Mouse (Mus musculus): ENCODE results near the gene Sypl2. TPM values are rescaled to one million over a fixed set of nuclear protein-coding genes. Genes with fewer than 3 reads are reported as not detected.

Gene Sypl2
- polyA plus RNA-seq, 1 experiment, result 0.28 TPM

DNA sequence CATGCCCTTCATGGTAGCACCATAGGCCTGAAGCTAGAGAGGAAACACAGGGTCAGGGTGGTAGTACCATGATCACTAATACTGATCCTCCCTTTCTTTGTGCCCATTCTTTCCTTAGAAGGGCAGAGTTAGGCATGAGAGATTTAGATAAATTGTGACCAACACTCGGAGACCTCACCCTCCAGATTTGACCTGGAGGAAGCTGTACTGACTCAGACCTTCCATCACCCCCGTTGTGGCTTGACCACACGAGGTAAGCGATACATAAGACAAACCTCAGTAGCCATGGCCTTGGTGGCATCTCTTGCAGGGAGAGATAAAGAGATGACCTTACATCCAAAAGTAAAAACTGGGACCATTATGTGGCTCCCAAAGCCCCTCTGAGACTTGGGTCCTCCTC is 31.2 kb downstream of the Sypl2 start:
- TF ChIP-seq MAX (IDR thresholded peaks at IDR 0.05; ENCODE audit: low read depth) (no peak), USF1 (IDR thresholded peaks at IDR 0.05; ENCODE audit: low read depth) (no peak), SRF (IDR thresholded peaks at IDR 0.05; ENCODE audit: control insufficient read depth, insufficient read length, low read depth) (no peak), POLR2A (IDR thresholded peaks at IDR 0.05; ENCODE audit: insufficient read length, low read depth) (no peak), CEBPB (IDR thresholded peaks at IDR 0.05; ENCODE audit: insufficient read depth, poor library complexity, severe bottlenecking) (no peak), MYOG (IDR thresholded peaks at IDR 0.05; ENCODE audit: control insufficient read depth in 1 of 3, insufficient read depth in 1 of 3, insufficient read length in 2 of 3, low read depth in 2 of 3) (no peak), MYOD1 (IDR thresholded peaks at IDR 0.05; ENCODE audit: control insufficient read depth in 1 of 3, insufficient read length in 2 of 3, low read depth in 2 of 3) (no peak), E2F4 (IDR thresholded peaks at IDR 0.05; ENCODE audit: insufficient read depth) (no peak), POLR2AphosphoS2 (IDR thresholded peaks at IDR 0.05; ENCODE audit: insufficient read length, low read depth) (no peak)
- Histone ChIP-seq H3K4me3 (no peak overlapping the region), H3K27me3 (ENCODE audit: control insufficient read depth, insufficient read depth, insufficient read length) (no peaks in the 10 kb centered on the region), H3K4me2 (ENCODE audit: low read depth) (no peak overlapping the region), H3K36me3 (ENCODE audit: control insufficient read depth, insufficient read depth) (no peaks in the 10 kb centered on the region), H3K79me2 (ENCODE audit: control insufficient read depth, insufficient read depth) (no peaks in the 10 kb centered on the region), H3ac (ENCODE audit: control insufficient read depth, insufficient read length) (no peak overlapping the region)

DNA sequence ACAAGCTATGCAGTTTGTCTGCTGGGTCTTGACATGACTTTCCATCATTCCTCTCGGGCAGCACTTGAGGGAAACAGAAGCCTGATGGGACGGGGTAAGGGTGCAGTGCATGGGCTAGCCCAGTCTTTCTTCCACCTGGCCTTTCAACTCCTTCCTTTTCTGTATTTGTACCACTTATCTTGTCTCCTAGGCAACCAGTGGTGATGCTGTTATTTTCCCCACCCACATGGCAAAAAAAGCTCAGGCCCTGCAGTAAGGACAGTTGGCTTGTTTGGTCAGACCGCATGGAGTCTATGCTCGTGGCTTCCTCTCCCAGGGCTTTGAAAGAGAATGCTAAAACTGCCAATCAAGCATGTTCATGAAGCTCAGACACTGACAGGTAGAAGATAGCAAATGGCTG is 32.8 kb downstream of the Sypl2 start:
- H3K27me3 ChIP-seq (ENCODE audit: control insufficient read depth, insufficient read depth, insufficient read length), result no peaks in the 10 kb centered on the region
- no peak overlapping the region for H3K4me2 ChIP-seq (ENCODE audit: low read depth)
- no peaks in the 10 kb centered on the region for H3K79me2 ChIP-seq (ENCODE audit: control insufficient read depth, insufficient read depth)
- H3K36me3 ChIP-seq (ENCODE audit: control insufficient read depth, insufficient read depth), result no peaks in the 10 kb centered on the region
- no peak overlapping the region for H3ac ChIP-seq (ENCODE audit: control insufficient read depth, insufficient read length)
- TF ChIP-seq E2F4 (IDR thresholded peaks at IDR 0.05; ENCODE audit: insufficient read depth), result no peak
- TF ChIP-seq MYOD1 (IDR thresholded peaks at IDR 0.05; ENCODE audit: control insufficient read depth in 1 of 3, insufficient read length in 2 of 3, low read depth in 2 of 3), result no peak
- TF ChIP-seq TCF3 (IDR thresholded peaks at IDR 0.05; ENCODE audit: insufficient read length, low read depth), result no peak
- TF ChIP-seq POLR2A (IDR thresholded peaks at IDR 0.05; ENCODE audit: insufficient read length, low read depth), result no peak
- H3K4me3 ChIP-seq, result no peak overlapping the region

DNA sequence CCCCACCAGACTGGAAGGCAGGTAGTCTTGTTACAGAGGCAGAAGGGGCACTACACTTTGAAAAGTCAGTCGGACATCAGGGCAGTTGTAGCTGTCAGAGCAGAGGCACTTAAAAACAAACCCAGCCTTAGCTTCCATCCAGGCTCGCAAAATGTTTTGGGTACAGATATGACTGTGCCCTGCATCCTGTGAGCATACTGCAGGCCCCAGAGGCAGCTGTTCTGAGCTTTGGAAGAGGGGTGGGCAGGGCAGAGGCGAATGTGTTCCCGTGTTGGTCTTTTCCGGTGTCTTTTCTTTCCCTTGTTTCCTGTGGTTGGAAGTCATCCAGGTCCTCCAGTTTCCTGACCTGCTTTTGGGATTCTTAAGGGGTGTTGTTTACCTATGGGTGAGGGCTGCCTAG is 36.6 kb downstream of the Sypl2 start:
- Histone ChIP-seq H3K4me2 (ENCODE audit: low read depth) (peak overlapping the region; percentile 1), H3K27me3 (ENCODE audit: control insufficient read depth, insufficient read depth, insufficient read length) (no peaks in the 10 kb centered on the region)

GRCm38 (mm10) chr3:108188716-108189490 is 37.5 kb downstream of the Sypl2 start:
- Histone ChIP-seq H3K4me2 (ENCODE audit: low read depth) (no peak overlapping the region), H3K27me3 (ENCODE audit: control insufficient read depth, insufficient read depth, insufficient read length) (no peaks in the 10 kb centered on the region), H3ac (ENCODE audit: control insufficient read depth, insufficient read length) (no peak overlapping the region), H3K36me3 (ENCODE audit: control insufficient read depth, insufficient read depth) (no peaks in the 10 kb centered on the region), H3K79me2 (ENCODE audit: control insufficient read depth, insufficient read depth) (no peaks in the 10 kb centered on the region), H3K4me3 (no peak overlapping the region)
- TF ChIP-seq POLR2AphosphoS2 (IDR thresholded peaks at IDR 0.05; ENCODE audit: insufficient read length, low read depth) (no peak), TCF12 (IDR thresholded peaks at IDR 0.05; ENCODE audit: insufficient read depth, poor library complexity, severe bottlenecking) (no peak), E2F4 (IDR thresholded peaks at IDR 0.05; ENCODE audit: insufficient read depth) (no peak), SRF (IDR thresholded peaks at IDR 0.05; ENCODE audit: control insufficient read depth, insufficient read length, low read depth) (no peak), MYOG (IDR thresholded peaks at IDR 0.05; ENCODE audit: control insufficient read depth in 1 of 3, insufficient read depth in 1 of 3, insufficient read length in 2 of 3, low read depth in 2 of 3) (no peak), POLR2A (IDR thresholded peaks at IDR 0.05; ENCODE audit: insufficient read length, low read depth) (no peak), MAX (IDR thresholded peaks at IDR 0.05; ENCODE audit: low read depth) (no peak), CEBPB (IDR thresholded peaks at IDR 0.05; ENCODE audit: insufficient read depth, poor library complexity, severe bottlenecking) (no peak), MYOD1 (IDR thresholded peaks at IDR 0.05; ENCODE audit: control insufficient read depth in 1 of 3, insufficient read length in 2 of 3, low read depth in 2 of 3) (no peak)

More for the DNA sequence above, 36.6 kb downstream of the Sypl2 start:
- TF ChIP-seq MAX (IDR thresholded peaks at IDR 0.05; ENCODE audit: low read depth), result no peak
- no peak for TF ChIP-seq POLR2A (IDR thresholded peaks at IDR 0.05; ENCODE audit: insufficient read length, low read depth)
- no peak for TF ChIP-seq MYOD1 (IDR thresholded peaks at IDR 0.05; ENCODE audit: control insufficient read depth in 1 of 3, insufficient read length in 2 of 3, low read depth in 2 of 3)
- TF ChIP-seq POLR2AphosphoS2 (IDR thresholded peaks at IDR 0.05; ENCODE audit: insufficient read length, low read depth), result no peak
- no peak for TF ChIP-seq USF1 (IDR thresholded peaks at IDR 0.05; ENCODE audit: low read depth)
- no peak for TF ChIP-seq E2F4 (IDR thresholded peaks at IDR 0.05; ENCODE audit: insufficient read depth)
- TF ChIP-seq SRF (IDR thresholded peaks at IDR 0.05; ENCODE audit: control insufficient read depth, insufficient read length, low read depth), result no peak
- TF ChIP-seq REST (IDR thresholded peaks at IDR 0.05; ENCODE audit: insufficient read depth, insufficient read length), result no peak
- no peak for TF ChIP-seq TCF12 (IDR thresholded peaks at IDR 0.05; ENCODE audit: insufficient read depth, poor library complexity, severe bottlenecking)
- no peak for TF ChIP-seq CEBPB (IDR thresholded peaks at IDR 0.05; ENCODE audit: insufficient read depth, poor library complexity, severe bottlenecking)
- TF ChIP-seq TCF3 (IDR thresholded peaks at IDR 0.05; ENCODE audit: insufficient read length, low read depth), result no peak
- no peak for TF ChIP-seq MYOG (IDR thresholded peaks at IDR 0.05; ENCODE audit: control insufficient read depth in 1 of 3, insufficient read depth in 1 of 3, insufficient read length in 2 of 3, low read depth in 2 of 3)
- H3ac ChIP-seq (ENCODE audit: control insufficient read depth, insufficient read length), result no peak overlapping the region
- H3K4me3 ChIP-seq, result no peak overlapping the region
- no peaks in the 10 kb centered on the region for H3K36me3 ChIP-seq (ENCODE audit: control insufficient read depth, insufficient read depth)
- no peaks in the 10 kb centered on the region for H3K79me2 ChIP-seq (ENCODE audit: control insufficient read depth, insufficient read depth)
